Mouse (Mus musculus): ENCODE results near the gene Secisbp2.

Gene Secisbp2

DNA sequence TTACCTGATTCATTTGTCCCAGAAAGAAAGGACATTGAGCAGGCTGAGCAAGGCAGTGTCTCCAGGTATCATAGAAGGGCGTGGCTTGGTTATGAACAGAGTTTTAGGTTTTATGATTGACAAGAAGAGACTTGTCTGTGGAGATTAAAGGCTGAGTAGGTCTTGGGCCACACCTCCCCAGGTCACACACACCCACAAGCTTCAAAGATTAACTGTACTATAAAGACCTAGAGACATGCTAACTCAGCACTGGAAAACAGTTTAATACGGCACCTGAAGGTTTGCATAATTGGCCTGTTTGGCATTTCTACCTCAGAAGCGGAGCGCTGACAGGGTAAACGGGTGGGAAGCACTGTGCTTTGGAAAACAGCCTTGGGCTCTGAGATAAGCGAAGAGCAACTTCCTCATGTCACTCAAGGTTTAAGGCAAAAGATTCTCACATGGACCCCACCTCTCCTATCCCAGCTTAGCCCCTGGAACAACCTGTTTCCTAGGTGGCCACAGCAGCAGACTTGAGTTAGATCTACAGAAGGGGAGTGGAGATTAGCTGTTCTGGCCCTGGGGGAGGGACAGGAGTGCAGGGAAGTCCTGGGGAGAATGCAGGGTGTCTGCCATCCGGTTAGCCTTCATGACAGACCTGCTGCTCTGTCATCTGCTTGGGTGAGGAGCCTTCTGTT lies 33.9 kb downstream of the Secisbp2 start:
- DNase-seq (ENCODE audit: low spot score): no peak

DNA sequence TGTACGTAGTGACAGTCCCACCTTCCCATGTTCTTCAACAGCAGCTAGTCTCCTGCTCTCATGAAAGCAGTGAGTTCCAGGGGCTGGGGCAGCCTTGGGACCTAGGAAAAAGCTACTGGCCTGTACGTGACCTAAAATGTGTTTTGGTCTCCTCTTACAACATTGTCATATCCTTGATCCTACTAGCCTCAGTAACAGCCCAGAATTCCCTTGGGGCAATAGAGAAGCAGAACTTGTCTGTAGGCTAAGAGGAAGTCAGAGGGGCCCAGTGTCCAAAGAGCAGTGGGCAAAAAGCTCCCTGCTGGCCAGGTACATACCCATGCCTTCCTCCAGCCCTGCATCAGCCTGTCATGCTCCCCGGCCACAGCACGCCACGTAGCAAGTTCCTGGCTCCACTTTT lies 35.5 kb downstream of the Secisbp2 start:
- no peak for DNase-seq (ENCODE audit: low spot score)

DNA sequence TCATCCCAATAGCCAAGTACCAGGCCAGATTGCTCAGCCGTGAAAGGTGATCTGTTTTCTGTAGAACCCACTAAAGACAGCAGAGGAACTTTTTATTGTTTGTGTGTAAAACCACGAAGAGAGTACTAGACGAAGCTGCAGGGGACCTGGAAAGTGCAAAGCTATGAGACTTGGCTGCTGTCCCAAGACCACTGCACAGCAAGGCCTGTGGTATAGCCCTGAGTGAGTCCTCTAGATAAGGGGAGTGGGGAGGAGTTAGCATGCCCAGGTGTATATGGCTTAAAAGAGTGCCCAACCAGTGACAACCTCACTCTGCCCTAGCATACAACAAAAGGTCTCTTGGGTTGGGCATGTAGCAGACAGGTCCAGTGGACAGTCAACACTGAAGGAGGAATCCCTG lies 37.2 kb downstream of the Secisbp2 start:
- DNase-seq (ENCODE audit: low spot score): no peak

DNA sequence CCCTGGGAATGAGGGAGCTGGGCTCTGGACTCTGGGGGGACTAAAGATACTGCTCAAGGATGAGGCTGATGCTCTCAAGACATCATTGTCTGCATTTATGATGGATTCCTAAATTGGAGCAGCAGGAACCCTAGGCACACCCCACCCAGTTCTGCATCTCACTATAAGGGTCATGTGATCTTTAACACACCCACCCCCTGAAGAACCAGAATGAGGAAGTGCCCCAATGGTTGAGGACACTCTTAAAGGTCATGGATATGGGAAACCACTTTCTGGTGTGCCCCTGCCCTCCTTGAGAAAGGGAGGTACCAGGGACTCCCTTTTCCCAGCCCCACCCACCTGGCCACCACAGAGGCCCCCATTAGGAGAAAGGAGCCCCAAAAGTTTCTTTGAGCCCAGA lies 45.0 kb downstream of the Secisbp2 start:
- DNase-seq (ENCODE audit: low spot score): no peak

DNA sequence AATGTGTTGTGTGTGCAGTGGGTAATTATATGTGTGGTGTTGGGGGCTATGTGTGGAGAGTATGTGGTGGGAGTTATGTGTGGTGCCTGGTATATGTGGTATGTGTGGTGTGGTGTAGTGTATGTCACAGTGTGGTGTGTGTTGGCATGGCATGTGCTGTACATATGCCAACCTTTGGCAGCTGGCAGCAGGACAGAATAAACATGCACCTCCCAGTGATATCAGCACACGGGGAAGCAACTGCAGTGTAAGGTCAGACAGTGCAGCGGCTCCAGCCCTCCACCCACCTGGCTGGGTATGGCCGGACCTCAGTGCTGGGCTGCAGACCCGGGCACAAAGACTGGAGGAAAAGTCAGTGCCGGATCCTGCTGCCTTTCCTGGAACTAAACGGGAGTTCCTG lies 46.0 kb downstream of the Secisbp2 start:
- no peak for DNase-seq (ENCODE audit: low spot score)

DNA sequence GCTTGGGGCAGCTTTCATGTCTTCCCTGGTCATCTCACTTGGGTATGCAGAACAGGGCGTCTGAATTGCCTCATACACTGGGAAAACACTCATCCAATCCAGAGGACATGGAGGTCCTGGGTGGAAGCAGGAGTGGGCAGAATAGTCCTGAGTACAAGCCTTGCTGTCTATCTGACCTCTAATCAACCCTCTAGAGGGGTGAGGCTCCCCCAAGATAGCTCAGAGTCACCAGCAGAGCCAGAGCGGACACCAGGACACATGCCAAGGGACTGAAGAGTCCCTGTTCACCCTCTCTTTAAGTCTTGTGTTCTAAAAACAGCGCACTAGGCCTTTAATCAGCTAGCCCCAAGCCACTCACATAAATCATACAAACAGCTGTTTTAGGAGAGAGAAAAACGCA lies 46.4 kb downstream of the Secisbp2 start:
- DNase-seq (ENCODE audit: low spot score): no peak

DNA sequence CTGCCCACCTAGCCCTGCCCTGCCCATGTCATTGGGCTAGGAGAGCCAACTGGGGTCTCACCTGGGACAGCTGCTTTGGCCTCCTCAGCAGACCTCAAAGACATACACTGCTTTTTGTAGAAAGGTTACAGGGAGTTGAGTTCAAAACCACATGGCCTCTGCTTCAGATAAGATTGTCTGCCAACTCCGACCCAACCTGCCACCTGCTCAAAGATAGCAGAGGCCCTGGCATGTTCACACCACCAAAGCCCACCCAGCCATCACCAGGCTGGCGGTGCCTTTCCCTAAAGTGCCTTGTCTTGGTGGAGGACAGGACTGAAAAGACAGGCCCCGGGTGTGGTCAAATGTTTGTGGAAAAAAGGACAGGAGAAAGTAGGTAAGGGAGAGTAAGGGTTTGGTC lies 46.8 kb downstream of the Secisbp2 start:
- DNase-seq (ENCODE audit: low spot score): no peak

DNA sequence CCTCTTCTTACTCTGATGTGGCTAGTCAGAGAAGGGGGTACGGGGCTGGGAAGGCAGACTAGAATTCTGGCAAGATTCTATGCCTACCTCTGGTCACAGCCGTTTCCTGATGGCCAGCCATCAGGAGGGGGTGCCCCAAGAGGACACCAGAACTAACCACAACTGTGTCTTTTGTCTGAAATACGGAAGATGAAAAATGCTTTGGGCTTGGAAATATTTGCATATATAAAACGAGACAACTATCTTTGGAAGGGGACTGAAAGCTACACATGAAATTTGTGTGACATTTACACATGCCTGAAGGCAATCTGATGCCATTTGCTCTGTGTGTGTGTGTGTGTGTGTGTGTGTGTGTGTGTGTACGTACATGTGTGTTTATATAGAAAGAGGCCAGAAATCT lies 52.4 kb downstream of the Secisbp2 start:
- no peak for DNase-seq (ENCODE audit: low spot score)

DNA sequence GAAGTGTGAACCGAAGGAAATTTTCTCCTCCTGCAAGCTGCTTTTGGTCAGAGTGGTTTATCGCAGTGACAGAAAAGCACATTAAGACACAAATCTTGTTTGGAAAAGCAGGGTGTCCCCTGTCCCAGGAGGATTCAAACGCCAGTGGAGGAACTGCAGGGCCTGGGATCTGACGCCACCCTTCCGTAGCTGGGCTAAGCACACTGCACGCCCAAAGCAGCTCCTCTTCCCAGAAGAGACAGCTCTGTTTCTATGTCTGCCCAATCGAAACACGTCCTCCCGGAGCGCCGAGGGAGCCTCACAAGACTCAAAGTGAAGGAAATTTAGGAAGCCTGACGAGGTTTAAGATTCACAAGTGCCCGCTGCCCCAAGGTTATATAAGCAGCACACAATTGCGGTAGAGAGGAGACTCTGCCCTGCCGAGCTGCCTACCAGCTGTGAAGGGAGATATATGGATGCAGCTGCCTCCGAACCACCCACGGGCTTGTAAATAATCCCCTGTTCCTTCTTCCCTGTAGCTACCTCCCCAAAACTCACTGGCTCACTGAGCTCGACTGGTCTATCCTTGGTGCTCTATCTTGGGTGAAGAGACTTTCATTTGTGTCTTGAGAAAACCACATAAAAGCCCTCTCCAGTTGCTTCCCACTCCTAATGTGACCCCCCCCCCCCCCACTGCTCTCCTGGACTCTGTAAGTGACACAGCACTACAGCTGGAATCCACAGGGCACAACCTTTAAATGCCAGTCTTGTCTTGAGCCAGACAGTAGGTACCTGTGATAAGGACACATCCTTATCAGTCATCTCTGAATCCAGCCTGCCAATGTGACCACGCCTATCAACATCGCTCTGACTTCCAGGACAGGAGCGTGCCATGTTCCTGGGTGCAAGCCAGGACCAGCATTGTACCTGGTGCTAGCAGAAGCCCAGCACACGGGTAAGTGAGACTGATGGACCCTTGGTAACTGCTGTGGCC lies 54.7 kb downstream of the Secisbp2 start:
- no peak for DNase-seq (ENCODE audit: low spot score)

DNA sequence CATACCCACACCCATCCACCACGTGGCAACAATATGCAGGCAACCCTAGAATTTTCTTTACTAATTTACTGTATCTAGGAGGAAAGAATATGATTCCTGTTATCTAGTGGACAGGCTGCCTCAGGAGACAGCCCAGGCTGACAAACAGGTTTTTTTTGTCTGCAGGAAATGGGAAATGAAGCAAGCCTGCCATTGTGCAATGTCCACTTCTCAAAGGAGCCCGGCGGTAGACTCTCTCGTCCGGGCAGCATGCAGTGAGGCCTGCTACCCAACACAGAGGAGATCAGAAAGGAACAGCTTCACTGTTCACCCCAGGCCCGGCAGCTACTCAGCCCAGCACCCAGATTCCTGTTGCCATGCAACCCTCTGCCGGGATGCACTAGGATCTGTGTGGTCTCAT lies 59.2 kb downstream of the Secisbp2 start:
- no peak for DNase-seq (ENCODE audit: low spot score)

DNA sequence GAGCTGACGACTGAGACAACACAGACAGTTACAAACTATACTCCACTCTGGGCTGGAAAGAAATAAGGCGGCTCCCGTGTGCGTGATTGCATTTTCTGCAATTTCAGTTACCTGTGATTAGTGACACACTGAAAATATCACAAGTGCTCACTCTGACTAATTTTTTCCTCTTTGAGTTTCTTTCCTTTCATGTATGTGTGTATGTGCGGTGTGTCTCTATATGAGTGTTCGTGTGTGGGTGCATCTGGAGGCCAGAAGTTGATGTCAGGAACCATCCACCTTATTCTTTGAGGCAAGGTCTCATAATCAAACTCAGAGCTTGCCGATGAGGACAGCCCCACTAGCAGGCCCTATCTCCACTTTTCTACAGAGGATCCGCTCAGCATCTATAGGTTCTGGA lies 60.5 kb downstream of the Secisbp2 start:
- no peak for DNase-seq (ENCODE audit: low spot score)

DNA sequence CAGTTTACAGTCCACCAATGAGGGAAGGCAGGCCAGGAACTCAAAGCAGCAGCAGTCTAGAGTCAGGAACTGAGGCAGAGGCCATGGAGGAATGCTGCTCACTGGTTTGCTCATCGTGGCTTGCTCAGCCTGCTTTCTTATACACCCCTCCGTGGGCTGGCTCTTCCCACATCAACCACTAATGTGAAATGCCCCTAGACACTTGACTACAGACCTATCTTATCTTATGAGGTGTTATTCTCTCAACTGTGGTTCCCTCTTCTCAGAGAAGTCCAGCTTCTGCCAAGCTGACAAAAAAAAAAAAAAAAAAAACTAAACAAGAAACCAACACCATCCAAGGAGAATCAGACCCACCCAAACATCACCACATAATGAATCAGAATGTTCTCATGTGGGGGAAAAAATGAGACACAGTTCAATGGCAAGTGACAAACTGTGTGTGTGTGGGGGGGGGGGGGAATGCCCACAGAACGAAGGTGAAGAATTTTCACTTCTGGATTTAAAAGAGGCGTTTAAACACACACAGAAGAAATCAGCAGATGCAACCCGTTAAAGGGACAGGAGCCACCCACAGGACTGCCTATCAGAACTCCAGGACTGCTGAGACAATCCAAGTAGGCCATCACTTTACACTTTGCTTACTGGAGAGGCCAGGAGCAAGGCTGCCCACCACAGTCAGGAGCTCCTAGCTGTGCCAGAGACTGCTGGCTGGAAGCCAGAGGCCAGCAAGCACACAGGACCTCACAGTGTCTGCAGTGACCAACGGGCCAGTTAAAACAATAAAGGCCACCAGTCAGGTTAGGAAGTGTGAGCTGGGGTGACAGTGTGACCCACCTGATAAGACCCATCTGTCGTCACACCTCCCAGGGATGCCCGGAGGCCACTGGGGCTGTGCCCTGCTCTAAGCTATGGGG lies 65.1 kb downstream of the Secisbp2 start:
- no peak for DNase-seq (ENCODE audit: low spot score)

DNA sequence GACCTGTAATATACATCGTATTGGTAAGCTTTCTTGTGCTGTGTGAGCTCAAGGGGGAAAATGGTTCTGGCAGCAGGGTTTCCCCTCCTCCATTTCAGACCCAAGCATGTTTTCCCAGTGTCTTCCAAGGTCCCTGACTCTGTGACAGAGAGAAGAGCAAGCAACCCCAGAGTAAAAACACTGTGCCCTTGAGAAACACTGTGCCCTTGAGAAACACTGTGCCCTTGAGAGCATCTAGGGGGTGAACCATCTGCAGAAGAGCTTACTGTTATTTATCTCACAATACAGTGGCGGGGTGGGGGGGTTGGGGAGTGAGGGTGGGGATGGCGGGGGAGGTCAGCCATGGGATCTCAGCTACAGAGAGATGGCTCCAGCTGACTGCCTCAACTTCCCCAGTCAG lies 67.8 kb downstream of the Secisbp2 start:
- no peak for DNase-seq (ENCODE audit: low spot score)

DNA sequence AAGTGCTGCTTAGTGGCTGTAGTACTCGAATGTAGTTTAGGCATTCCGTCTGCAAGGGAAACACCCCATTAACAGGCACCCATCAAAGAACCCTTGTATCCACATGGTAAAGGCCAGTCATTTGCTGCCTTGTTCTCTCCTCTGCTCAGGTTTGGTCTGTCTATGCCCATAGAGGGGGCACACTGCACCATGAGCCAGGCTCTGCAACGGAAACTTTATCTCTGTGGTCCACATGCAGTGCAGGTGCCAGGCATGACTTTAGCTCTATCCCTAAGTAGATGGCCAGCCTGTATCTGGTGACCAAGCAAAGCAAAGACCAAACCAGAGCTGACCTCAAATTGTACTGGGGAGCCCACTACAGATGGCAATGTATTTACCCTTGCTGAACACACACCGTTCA lies 69.1 kb downstream of the Secisbp2 start:
- no peak for DNase-seq (ENCODE audit: low spot score)

DNA sequence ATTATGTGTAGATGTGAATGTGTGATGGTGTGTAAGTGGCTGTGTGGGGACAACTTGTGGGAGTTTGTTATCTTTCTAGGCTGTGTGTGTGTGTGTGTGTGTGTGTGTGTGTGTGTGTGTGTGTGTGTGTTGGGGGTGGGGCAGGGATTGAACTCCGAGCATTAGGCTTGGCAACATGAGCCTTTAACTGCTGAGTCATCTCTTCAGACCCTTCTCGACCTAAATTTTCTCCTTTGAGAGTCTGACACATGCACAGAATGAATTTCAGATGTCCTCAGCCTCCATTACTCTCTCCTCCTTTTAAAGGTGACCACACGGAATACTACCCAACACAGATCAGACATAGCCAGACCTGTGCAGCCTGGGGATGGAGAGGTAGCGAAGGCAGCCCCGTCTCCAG lies 71.6 kb downstream of the Secisbp2 start:
- DNase-seq (ENCODE audit: low spot score): no peak

DNA sequence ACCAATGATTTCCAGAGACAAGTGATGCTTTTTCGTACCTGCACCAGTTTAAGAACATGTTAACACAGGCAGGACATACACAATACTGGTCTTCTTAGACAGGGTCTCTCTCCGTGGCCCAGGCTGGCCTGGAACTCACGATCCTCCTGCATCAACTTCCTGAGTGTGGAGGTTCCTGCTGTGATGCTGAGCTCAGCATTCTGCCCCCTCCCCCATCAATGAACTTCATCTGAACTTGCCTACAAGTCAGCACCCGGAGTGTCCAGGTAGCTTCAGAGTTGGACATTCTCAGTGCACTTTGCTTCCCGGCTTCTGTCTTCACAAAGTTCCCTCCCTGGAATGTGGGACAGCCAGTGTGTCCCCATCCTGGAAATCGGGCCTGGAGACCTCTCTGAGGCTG lies 73.1 kb downstream of the Secisbp2 start:
- DNase-seq (ENCODE audit: low spot score): no peak

DNA sequence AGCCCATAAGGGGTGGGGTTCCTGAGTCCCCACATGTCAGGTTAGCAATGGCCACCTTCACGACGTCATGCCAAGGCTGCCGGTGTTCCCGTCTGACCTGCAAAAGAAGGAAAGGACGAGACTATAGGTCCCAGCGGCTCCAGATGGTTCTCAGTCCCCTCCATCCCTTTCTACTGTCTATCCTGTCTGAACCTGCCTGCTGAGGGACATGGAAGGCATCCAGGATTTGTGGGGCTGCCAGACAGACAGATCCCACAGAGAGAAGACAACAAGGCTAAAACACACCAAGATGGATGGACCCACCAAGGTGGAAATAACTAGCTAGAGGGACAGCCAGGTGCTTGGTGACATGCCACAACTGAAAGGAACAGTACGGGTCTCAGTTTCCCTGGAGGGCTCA lies 73.9 kb downstream of the Secisbp2 start:
- no peak for DNase-seq (ENCODE audit: low spot score)

DNA sequence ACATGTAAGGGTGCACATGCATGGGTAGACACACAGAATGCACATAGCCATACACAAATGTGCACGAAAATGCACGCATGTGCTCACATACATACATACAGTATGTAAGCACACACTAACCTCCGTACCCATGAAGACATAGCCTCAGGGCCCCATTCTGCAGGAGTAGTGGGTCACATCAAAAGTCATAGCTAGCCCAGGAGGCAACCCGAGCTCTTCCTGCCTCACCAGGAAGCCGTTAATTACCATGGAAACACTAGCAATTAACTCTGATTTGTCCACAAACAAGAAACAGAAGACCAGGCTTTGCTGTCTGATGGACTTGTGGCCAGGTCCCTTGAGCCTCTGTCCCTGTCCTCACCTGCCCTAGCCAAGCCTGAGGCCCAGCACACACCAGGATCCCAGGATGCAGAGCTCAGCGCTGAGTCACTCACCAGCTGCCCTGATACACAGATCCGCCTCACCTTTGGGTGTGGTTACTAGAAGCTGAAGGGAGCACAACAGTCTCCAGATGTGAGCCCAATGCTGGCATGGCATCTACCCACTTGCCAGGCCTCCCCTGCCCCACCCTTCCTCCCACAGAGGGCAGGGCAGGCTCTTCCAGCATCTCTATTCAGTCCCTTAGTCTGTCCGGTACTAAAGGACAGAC lies 74.6 kb downstream of the Secisbp2 start:
- no peak for DNase-seq (ENCODE audit: low spot score)

DNA sequence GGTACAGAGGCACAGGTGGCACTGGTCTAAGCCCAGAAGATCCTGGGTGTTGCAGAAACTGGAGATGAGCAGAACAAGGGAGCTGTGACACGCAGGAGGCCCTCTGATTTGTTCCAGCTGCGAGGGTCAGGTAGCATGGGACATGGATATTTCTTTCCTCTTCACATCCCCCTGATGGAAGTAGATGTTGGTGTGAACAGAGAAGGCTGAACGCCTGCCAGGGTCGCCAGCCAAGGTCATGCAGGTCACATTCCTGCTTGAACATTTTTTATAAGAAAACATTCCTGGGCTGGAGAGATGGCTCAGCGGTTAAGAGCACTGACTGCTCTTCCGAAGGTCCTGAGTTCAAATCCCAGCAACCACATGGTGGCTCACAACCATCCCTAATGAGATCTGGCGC lies 75.9 kb downstream of the Secisbp2 start:
- no peak for DNase-seq (ENCODE audit: low spot score)

DNA sequence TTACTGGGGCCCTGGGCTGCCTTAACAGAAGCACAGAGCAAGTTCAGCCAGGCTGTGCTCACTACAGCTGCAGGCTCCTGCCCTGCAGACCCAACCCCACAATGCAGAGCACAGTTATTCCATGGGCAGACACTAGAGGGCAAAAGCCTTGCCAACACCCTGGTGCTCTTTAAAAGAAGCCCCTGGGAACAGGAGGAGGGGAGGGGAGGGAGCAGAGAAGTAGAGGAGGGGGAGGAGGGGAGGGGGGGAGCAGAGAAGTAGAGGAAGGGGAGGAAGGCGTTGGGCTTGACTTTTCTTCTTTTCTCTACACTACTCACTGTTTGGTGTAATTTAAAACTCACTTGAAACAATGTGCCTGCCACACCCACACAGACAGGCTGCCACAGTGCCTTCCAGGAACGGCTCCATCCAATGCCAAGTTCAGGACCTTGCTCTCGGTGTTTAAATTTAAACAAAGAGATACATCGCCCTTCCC lies 78.4 kb downstream of the Secisbp2 start:
- DNase-seq (ENCODE audit: low spot score): no peak

DNA sequence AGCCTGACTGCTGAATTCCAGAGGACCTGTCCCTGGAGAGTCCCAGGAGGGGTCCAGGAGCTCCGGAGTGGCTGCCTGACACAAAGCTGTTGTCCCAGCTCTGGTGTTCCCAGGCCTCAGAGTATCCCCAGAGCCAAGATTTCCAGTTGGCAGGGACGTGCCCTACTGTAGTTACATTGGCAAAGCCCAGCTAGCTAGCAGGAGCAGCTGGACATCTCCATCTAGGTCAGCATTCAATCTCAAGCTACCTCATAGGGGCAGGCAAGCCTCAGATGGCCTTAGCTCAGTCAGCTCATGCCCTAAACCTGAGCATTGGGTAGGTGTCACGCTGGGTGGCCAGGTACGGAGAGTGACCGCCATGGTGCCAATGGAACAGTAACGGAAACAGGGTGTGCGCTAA lies 80.0 kb downstream of the Secisbp2 start:
- no peak for DNase-seq (ENCODE audit: low spot score)

Measured in left cerebral cortex, adult 11 months (tissue).